Mouse (Mus musculus) lung, postnatal 0 days (tissue): ENCODE results near the gene Gnaq. TPM values are rescaled to one million over a fixed set of nuclear protein-coding genes. Genes with fewer than 3 reads are reported as not detected.

Source experiments
- ATAC-seq: fragments of 200-750 bp; cut with Nextera tagmentation; 2 replicates; pipeline ENCODE4 v1.8.0; 2017; ENCODE audit warnings: moderate library complexity
- DNase-seq: peaks from one replicate; pipeline ENCODE4 v3.0.0-alpha.2; 2016; ENCODE audit warnings: low spot score
- H3K27ac ChIP-seq: fragments of 300-500 bp; sonication (generic); 2 replicates; pipeline ENCODE4 v1.5.1; 2014; ENCODE audit warnings: antibody characterized with exemption, mild to moderate bottlenecking, low read length, mixed read lengths
- H3K27me3 ChIP-seq: fragments of 300-500 bp; sonication (generic); replicated peaks from 2 replicates; pipeline ENCODE4 v1.6.1; 2014; ENCODE audit warnings: low read length, mixed read lengths; ENCODE audit not compliant: insufficient read depth
- H3K36me3 ChIP-seq: fragments of 300-500 bp; sonication (generic); 2 replicates; pipeline ENCODE4 v1.6.1; 2014; ENCODE audit warnings: low read length, mixed read lengths; ENCODE audit not compliant: insufficient read depth
- H3K4me1 ChIP-seq: fragments of 300-500 bp; sonication (generic); 2 replicates; pipeline ENCODE4 v1.6.1; 2014; ENCODE audit warnings: antibody characterized with exemption, low read depth, low read length, mixed read lengths; ENCODE audit not compliant: insufficient read depth
- H3K4me2 ChIP-seq: fragments of 300-500 bp; sonication (generic); replicated peaks from 2 replicates; pipeline ENCODE4 v1.6.1; 2014; ENCODE audit warnings: low read depth, mild to moderate bottlenecking, low read length, moderate library complexity, mixed read lengths
- H3K4me3 ChIP-seq: fragments of 300-500 bp; sonication (generic); 2 replicates; pipeline ENCODE4 v1.5.1; 2014; ENCODE audit warnings: low read depth, low read length
- H3K9ac ChIP-seq: fragments of 300-500 bp; sonication (generic); replicated peaks from 2 replicates; pipeline ENCODE4 v1.6.1; 2014; ENCODE audit warnings: low read depth, mild to moderate bottlenecking
- H3K9me3 ChIP-seq: fragments of 300-500 bp; sonication (generic); 2 replicates; pipeline ENCODE4 v1.6.1; 2016; ENCODE audit warnings: low read length, mixed read lengths
- CTCF ChIP-seq: IDR thresholded peaks from 2 replicates; pipeline ENCODE4 v1.5.1; 2016; ENCODE audit warnings: antibody characterized with exemption, mild to moderate bottlenecking
- EP300 ChIP-seq: IDR thresholded peaks from 2 replicates; pipeline ENCODE4 v1.6.1; 2016; ENCODE audit warnings: antibody characterized with exemption, mild to moderate bottlenecking, control low read depth
- WGBS: fragments of 180-500 bp; shearing (Covaris S2); extraction: QIAGEN DNeasy Blood & Tissue Kit; methylation state at CpG from one replicate; pipeline ENCODE4 v1.1.7; 2014; 5-methylcytosine and 5-hydroxymethylcytosine counted together
- polyA plus RNA-seq: library from polyadenylated mRNA; unstranded; fragments of >200 nt; fragmentation: Nextera tagmentation; extraction: Ambion mirVana; gene quantifications from 2 replicates; pipeline ENCODE4 v1.2.1, GENCODE M21; 2015

Gene Gnaq
- polyA plus RNA-seq, 1 experiment from 2014 or later: 27.6 TPM

DNA sequence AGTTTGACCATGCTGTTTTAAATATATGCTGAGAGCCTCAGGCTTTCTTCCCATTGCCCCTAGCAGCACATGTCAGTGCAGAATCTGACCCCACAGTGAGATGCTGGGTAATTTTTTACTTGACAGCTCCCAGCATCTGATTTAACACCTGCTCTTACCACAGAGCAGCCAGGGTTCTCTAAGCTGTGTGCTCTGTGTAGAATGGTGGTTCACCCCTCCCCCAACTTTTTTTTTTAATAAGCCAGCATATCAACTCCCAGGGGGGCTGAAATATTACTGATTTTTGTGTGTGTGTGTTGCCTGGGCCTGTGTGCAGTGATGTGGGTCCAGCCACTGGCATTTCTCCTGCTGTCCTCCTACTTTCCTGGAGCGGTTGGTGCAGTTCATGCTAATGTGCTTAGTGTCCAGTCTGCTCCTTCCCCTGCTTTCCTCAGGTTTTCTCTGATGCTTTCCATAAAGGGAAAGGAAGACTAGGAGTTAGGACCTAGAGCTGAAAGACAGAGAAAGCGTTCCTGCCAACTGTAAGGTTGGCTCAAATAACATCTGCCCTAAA lies 159.5 kb downstream of the Gnaq start:
- TF ChIP-seq EP300: no peak
- TF ChIP-seq CTCF: no peak
- H3K4me1 ChIP-seq: 0 out of 2 replicates have a peak, but pooled peaks cover 3% of the 10 kb centered on the region
- DNase-seq (no peak), ATAC-seq (no peak)
- H3K4me3 ChIP-seq: no peak overlapping the region
- WGBS: 87% methylated on average over 2 of the region's 2 CpGs
- H3K4me2 ChIP-seq: no peak overlapping the region
- no peak overlapping the region for H3K9ac ChIP-seq
- no peaks in the 10 kb centered on the region for H3K9me3 ChIP-seq
- no peaks in the 10 kb centered on the region for H3K36me3 ChIP-seq
- no peaks in the 10 kb centered on the region for H3K27me3 ChIP-seq
- no peak overlapping the region for H3K27ac ChIP-seq

DNA sequence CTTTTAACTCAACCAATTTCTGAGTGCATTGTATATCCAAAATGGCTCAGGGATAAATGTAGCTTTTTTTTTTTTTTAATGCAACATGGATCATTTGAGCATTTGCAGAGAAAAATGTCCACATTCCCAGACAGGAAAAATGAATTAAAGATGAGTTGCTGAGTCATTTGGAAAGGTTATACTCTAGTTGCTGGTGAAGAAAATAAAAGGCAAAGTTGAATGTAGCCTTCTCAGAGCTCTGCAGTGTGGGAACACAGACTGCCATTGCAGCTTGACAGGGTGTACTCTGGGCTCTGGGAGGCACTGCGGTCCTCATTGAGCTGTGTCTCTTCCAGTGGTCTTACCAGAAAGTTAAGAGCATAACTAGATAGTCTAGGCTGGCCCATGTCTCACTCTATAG lies 160.3 kb downstream of the Gnaq start:
- H3K4me2 ChIP-seq: no peak overlapping the region
- no peak overlapping the region for H3K9ac ChIP-seq
- no peak overlapping the region for H3K27ac ChIP-seq
- TF ChIP-seq EP300: no peak
- ATAC-seq (no peak), DNase-seq (no peak)
- no peak overlapping the region for H3K4me3 ChIP-seq
- no peaks in the 10 kb centered on the region for H3K9me3 ChIP-seq
- 92% methylated on average over 1 of the region's 1 CpGs for WGBS
- no peaks in the 10 kb centered on the region for H3K27me3 ChIP-seq
- H3K4me1 ChIP-seq: no peaks in the 10 kb centered on the region
- H3K36me3 ChIP-seq: no peaks in the 10 kb centered on the region

DNA sequence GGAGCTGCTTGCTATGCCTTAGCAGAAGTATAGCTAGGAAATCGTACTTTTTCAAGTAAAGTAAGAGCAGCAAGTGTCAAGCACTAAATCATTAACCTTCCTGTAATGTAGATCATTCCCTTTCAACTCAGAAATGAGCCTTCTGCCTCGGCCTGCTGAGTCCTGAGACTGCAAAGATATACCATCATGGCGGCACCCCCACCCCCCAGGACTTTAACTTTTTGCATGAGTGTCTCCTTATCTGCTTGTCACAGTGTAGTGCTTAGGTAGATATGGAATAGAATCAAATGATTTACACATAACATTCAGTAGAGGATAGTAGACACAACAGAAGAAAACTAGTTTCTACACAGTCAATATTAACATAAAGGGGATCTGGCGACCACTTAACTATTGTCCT lies 167.8 kb downstream of the Gnaq start:
- ATAC-seq: no peak
- no peak overlapping the region for H3K4me2 ChIP-seq
- H3K9ac ChIP-seq: no peak overlapping the region
- no peak for DNase-seq
- no peak overlapping the region for H3K4me3 ChIP-seq
- H3K9me3 ChIP-seq: no peaks in the 10 kb centered on the region
- no peaks in the 10 kb centered on the region for H3K27me3 ChIP-seq
- H3K36me3 ChIP-seq: no peaks in the 10 kb centered on the region
- TF ChIP-seq EP300 (no peak), CTCF (no peak)
- WGBS: 82% methylated on average over 4 of the region's 4 CpGs
- H3K4me1 ChIP-seq: no peaks in the 10 kb centered on the region; the same call in 1 of the 2 replicates
- no peak overlapping the region for H3K27ac ChIP-seq

DNA sequence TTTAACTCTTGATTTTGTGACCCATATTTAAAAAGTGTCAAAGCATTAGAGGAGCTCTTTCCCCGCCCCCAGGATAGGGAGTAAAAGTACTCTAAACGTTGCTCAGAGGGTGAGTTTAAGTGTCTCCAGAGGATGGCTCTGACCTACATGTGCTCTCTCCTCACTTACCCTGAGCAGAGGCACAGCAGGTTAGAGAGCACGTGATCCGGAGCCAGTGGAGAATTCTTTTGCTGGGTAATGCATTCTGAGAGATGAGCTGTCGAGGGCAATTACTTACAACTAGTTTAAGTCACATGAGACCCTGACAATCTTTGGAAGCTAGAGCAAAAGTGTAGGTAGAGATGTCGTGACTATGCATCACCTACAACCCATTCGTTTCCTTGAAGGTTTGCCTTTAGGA lies 168.7 kb downstream of the Gnaq start:
- no peak overlapping the region for H3K27ac ChIP-seq
- H3K9ac ChIP-seq: no peak overlapping the region
- no peaks in the 10 kb centered on the region for H3K9me3 ChIP-seq
- WGBS: 74% methylated on average over 7 of the region's 7 CpGs
- no peak for ATAC-seq
- no peak overlapping the region for H3K4me2 ChIP-seq
- H3K36me3 ChIP-seq: no peaks in the 10 kb centered on the region
- H3K4me1 ChIP-seq: no peaks in the 10 kb centered on the region; the same call in 1 of the 2 replicates
- H3K27me3 ChIP-seq: no peaks in the 10 kb centered on the region
- TF ChIP-seq EP300 (no peak), CTCF (no peak)
- DNase-seq: no peak
- no peak overlapping the region for H3K4me3 ChIP-seq

DNA sequence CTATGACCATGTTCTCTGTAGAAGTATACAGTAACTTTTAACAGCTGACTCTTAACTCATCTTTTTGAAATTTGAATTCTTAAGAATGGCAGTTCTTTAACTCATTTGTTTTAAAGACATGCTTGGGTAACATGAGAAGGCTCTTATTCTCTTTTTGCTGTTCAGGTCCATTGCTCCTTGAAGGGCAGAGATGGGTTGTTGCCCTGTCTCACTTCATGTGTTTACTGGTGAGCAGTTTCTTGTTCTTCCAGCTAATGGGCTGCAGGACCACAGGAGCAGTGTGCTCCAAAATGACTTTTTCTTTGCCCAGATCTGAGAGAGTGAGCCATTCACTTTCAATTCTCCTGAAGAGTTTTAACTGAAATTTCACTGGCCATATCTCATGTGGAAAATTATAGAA lies 176.4 kb downstream of the Gnaq start:
- Histone ChIP-seq H3K4me1 (no peaks in the 10 kb centered on the region; the same call in 1 of the 2 replicates), H3K9me3 (no peaks in the 10 kb centered on the region), H3K36me3 (no peaks in the 10 kb centered on the region), H3K27ac (no peak overlapping the region), H3K9ac (no peak overlapping the region), H3K4me3 (no peak overlapping the region), H3K4me2 (no peak overlapping the region), H3K27me3 (no peaks in the 10 kb centered on the region)
- DNase-seq (no peak), ATAC-seq (no peak)
- no peak for TF ChIP-seq EP300
- TF ChIP-seq CTCF: no peak

DNA sequence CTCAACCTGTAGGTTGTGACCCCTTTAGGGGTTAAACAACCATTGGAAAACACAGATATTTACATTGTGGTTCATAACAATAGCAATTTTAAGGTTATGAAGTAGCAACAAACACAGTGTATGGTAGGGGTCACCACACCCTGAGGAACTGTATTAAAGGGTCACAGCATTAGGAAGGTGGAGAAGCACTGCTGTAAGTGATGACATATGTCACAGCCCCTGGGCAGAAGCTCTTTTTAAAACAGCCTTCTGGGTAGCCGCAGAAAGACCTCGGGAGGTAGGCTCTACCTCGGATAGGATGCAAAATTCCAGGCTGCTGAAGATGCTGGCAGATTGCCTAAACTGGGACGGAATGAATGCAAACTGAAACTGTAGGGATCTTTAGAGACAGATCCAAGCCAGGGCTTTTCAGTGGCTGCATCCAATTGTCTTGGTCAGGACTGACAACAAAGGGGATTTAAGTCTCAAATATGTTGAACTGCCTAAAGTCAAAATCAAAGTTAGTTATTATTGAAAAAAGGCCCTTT lies 181.7 kb downstream of the Gnaq start:
- Histone ChIP-seq H3K9ac (no peak overlapping the region), H3K4me1 (no peaks in the 10 kb centered on the region; the same call in 1 of the 2 replicates), H3K9me3 (no peaks in the 10 kb centered on the region), H3K36me3 (no peaks in the 10 kb centered on the region), H3K4me2 (no peak overlapping the region), H3K4me3 (no peak overlapping the region), H3K27me3 (no peaks in the 10 kb centered on the region), H3K27ac (no peak overlapping the region)
- TF ChIP-seq EP300 (no peak), CTCF (no peak)
- WGBS: 23% methylated on average over 4 of the region's 4 CpGs
- no peak for DNase-seq
- ATAC-seq: no peak

DNA sequence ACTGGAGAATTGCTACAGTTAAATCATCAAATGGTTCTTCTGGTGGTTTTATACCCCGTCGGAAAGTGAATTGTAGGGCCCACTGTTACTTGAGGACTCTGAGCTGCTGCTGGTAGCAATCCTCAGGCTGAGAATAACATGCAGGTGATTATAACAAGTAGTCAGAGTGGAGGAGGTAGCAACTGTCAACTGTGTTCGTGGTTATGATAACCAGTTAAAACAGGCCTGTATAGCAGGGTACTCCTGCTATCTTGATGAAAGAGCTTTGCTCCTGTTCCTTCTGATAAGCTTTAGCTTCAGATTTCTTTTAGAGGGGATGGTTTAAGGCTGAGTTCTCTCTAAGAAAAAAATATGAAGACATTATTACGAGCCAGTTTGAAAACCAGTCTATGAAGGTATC lies 182.9 kb downstream of the Gnaq start:
- WGBS: 76% methylated on average over 4 of the region's 4 CpGs
- ATAC-seq (no peak), DNase-seq (no peak)
- no peaks in the 10 kb centered on the region; the same call in 1 of the 2 replicates for H3K4me1 ChIP-seq
- TF ChIP-seq CTCF: no peak
- no peak for TF ChIP-seq EP300
- H3K36me3 ChIP-seq: no peaks in the 10 kb centered on the region
- H3K9me3 ChIP-seq: no peaks in the 10 kb centered on the region
- H3K4me2 ChIP-seq: no peak overlapping the region
- H3K27me3 ChIP-seq: no peaks in the 10 kb centered on the region
- no peak overlapping the region for H3K4me3 ChIP-seq
- no peak overlapping the region for H3K9ac ChIP-seq
- H3K27ac ChIP-seq: no peak overlapping the region
